In the genomic region with DNA sequence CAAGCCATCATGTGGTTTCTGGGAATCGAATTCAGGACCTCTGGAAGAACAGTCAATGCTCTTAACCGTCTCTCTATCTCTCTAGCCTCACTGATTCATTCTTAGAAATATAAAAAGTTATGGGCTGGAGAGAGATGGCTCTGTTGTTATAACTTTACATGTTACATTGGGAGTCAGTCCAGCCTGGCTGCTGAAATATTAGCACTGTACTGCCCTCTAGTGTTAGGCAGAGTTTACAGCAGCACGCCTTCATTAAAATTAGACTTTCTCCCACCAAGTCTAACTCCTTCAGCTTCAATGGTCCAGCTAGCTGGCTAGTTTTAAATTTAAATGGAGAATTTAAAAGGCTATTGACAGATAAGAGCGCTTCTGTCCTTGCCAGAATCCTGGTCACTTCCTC, we compare ENCODE assay signal across 9 mouse cellular contexts. TPM values are rescaled to one million over a fixed set of nuclear protein-coding genes. Genes with fewer than 3 reads are reported as not detected.
DNase-seq lines count a peak whose midpoint lies in the region; ATAC-seq and TF ChIP-seq lines count a peak whose summit lies in the region.
"Had no signal": no experiment of that assay in that cellular context is flagged by ENCODE, and none has a peak within 500 bp of the region (broad histone marks: within the 10 kb centered on the region; RNA-seq: fewer than 3 reads in every experiment).

No protein-coding gene starts in this region.

- H3K4me3 ChIP-seq in intestine, postnatal 0 days (ENCODE audit: low read depth, low read length): no peak overlapping the region
- H3K4me3 ChIP-seq in intestine, embryonic 16.5 days (ENCODE audit: low read length): no peak overlapping the region
- no peak overlapping the region for H3K4me3 ChIP-seq in ES-Bruce4 (ENCODE audit: low read depth, low read length)
- H3K4me3 ChIP-seq: erythroblast, embryonic 14.5 days; liver, embryonic 13.5 days had no signal

- no peak for TF ChIP-seq EP300 in ES-Bruce4 (IDR thresholded peaks at IDR 0.05; ENCODE audit: insufficient read depth, low read depth, low read length)

- TF ChIP-seq CTCF in intestine, postnatal 0 days (IDR thresholded peaks at IDR 0.05; ENCODE audit: low read depth): peak; percentile 85
- TF ChIP-seq CTCF in ES-Bruce4 (IDR thresholded peaks at IDR 0.05; ENCODE audit: low read depth, low read length): peak; percentile 24

- H3K9ac ChIP-seq in intestine, postnatal 0 days (ENCODE audit: low read depth, low read length): no peak overlapping the region
- no peak overlapping the region for H3K9ac ChIP-seq in intestine, embryonic 16.5 days (ENCODE audit: low read depth, low read length)
- H3K9ac ChIP-seq in ES-Bruce4 (ENCODE audit: low read depth, poor library complexity, severe bottlenecking): no peak overlapping the region
- H3K9ac ChIP-seq: liver, embryonic 13.5 days had no signal

- DNase-seq in A20 (ENCODE audit: low read depth, low spot score): peak; percentile 55
- peak; percentile 58 for DNase-seq in embryo, embryonic 9.5 days (ENCODE audit: extremely low spot score)
- DNase-seq in layer of hippocampus, postnatal 10 days (ENCODE audit: low spot score in 2 of 2): peak; percentile 40 to 49
- peak; percentile 63 for DNase-seq in splenic B cell, adult 2 months (ENCODE audit: low read depth, low spot score)
- DNase-seq: liver, embryonic 13.5 days had no signal

- 8% methylated on average over 4 of the region's 4 CpGs for WGBS in intestine, postnatal 0 days
- 12% methylated on average over 4 of the region's 4 CpGs for WGBS in intestine, embryonic 16.5 days

- TF ChIP-seq POLR2A in ES-Bruce4 (IDR thresholded peaks at IDR 0.05; ENCODE audit: insufficient read depth, low read length): no peak

- H3K27me3 ChIP-seq in intestine, postnatal 0 days (replicated peaks; ENCODE audit: control insufficient read depth, insufficient read depth, low read length): 0 out of 2 replicates have a peak, but pooled peaks cover 6% of the 10 kb centered on the region
- no peaks in the 10 kb centered on the region for H3K27me3 ChIP-seq in intestine, embryonic 16.5 days (replicated peaks; ENCODE audit: control insufficient read depth, insufficient read depth, low read length)
- H3K27me3 ChIP-seq in ES-Bruce4 (ENCODE audit: control insufficient read depth, insufficient read depth, low read length, poor library complexity, severe bottlenecking): no peaks in the 10 kb centered on the region
- no peaks in the 10 kb centered on the region for H3K27me3 ChIP-seq in splenic B cell, adult 2 months (ENCODE audit: control insufficient read depth, insufficient read depth, low read length, poor library complexity, severe bottlenecking)

- H3K36me3 ChIP-seq in intestine, postnatal 0 days (ENCODE audit: control insufficient read depth, insufficient read depth): no peaks in the 10 kb centered on the region
- H3K36me3 ChIP-seq in intestine, embryonic 16.5 days (ENCODE audit: control insufficient read depth, insufficient read depth, low read length): no peaks in the 10 kb centered on the region
- no peaks in the 10 kb centered on the region for H3K36me3 ChIP-seq in ES-Bruce4 (ENCODE audit: control insufficient read depth, insufficient read depth, low read length, poor library complexity, severe bottlenecking)
- H3K36me3 ChIP-seq in splenic B cell, adult 2 months (ENCODE audit: control insufficient read depth, insufficient read depth, low read length, poor library complexity, severe bottlenecking): no peaks in the 10 kb centered on the region
- H3K36me3 ChIP-seq: liver, embryonic 13.5 days had no signal

- ATAC-seq in intestine, postnatal 0 days: no peak
- no peak for ATAC-seq in intestine, embryonic 16.5 days

- H3K27ac ChIP-seq in intestine, postnatal 0 days (ENCODE audit: low read depth, low read length): no peak overlapping the region
- H3K27ac ChIP-seq in intestine, embryonic 16.5 days (ENCODE audit: low read length): no peak overlapping the region
- no peak overlapping the region for H3K27ac ChIP-seq in ES-Bruce4 (ENCODE audit: insufficient read depth, low read length)
- H3K27ac ChIP-seq: liver, embryonic 13.5 days had no signal

- H3K4me2 ChIP-seq in intestine, postnatal 0 days (replicated peaks; ENCODE audit: low read depth): no peak overlapping the region
- no peak overlapping the region for H3K4me2 ChIP-seq in intestine, embryonic 16.5 days (ENCODE audit: low read depth, low read length)
- H3K4me2 ChIP-seq: liver, embryonic 13.5 days had no signal

- no peaks in the 10 kb centered on the region for H3K4me1 ChIP-seq in intestine, postnatal 0 days (replicated peaks; ENCODE audit: control insufficient read depth, insufficient read depth, low read length)
- no peaks in the 10 kb centered on the region for H3K4me1 ChIP-seq in intestine, embryonic 16.5 days (ENCODE audit: control insufficient read depth, insufficient read depth, low read length)
- no peaks in the 10 kb centered on the region for H3K4me1 ChIP-seq in ES-Bruce4 (ENCODE audit: control insufficient read depth, insufficient read depth, low read length)

- no peaks in the 10 kb centered on the region for H3K9me3 ChIP-seq in intestine, postnatal 0 days (ENCODE audit: control insufficient read depth)
- H3K9me3 ChIP-seq in intestine, embryonic 16.5 days (ENCODE audit: control insufficient read depth, low read length): no peaks in the 10 kb centered on the region
- no peaks in the 10 kb centered on the region; the same call in 1 of the 2 replicates for H3K9me3 ChIP-seq in ES-Bruce4 (replicated peaks; ENCODE audit: control insufficient read depth, insufficient read depth, low read length, poor library complexity, severe bottlenecking)
- H3K9me3 ChIP-seq: liver, embryonic 13.5 days had no signal

RNA-seq across cellular contexts. Expression of a gene that starts 7.8 kb away (rescaled TPM):
- 47.5 and 49.0 TPM in 2 replicates for polyA plus RNA-seq in intestine, postnatal 0 days (2015; fragmentation: Nextera tagmentation; extraction: Ambion mirVana)
- polyA plus RNA-seq in intestine, embryonic 16.5 days (2015; fragmentation: Nextera tagmentation; extraction: Ambion mirVana): 25.7 and 26.0 TPM in 2 replicates
- 12.4 and 14.6 TPM in 2 replicates for polyA plus RNA-seq in ES-Bruce4 (2011; ENCODE audit: insufficient read depth, insufficient read length, low read depth, missing spikeins)
- total RNA-seq in layer of hippocampus, postnatal 10 days (2021): 1 to 10 TPM; 6.5 to 8.7 TPM

RNA-seq across cellular contexts. Expression of a gene that starts 27.0 kb away (rescaled TPM):
- 15.7 and 16.9 TPM in 2 replicates for polyA plus RNA-seq in intestine, postnatal 0 days (2015; fragmentation: Nextera tagmentation; extraction: Ambion mirVana)
- 40.1 and 45.4 TPM in 2 replicates for polyA plus RNA-seq in intestine, embryonic 16.5 days (2015; fragmentation: Nextera tagmentation; extraction: Ambion mirVana)
- polyA plus RNA-seq in ES-Bruce4 (2011; ENCODE audit: insufficient read depth, insufficient read length, low read depth, missing spikeins): 83.3 and 84.2 TPM in 2 replicates
- total RNA-seq in layer of hippocampus, postnatal 10 days (2021): 10 to 100 TPM; 35.3 to 40.6 TPM
